Mouse (Mus musculus) heart, postnatal 4 days (tissue): Measurements from ENCODE around the gene 1700016C15Rik. TPM values are rescaled to one million over a fixed set of nuclear protein-coding genes. Genes with fewer than 3 reads are reported as not detected.

Experiments used
- DNase-seq: peaks from one replicate; pipeline ENCODE4 v3.0.0; 2021
- total RNA-seq, 2 experiments: library from RNA; stranded (reverse); gene quantifications; 2 replicates each; pipeline ENCODE4 v1.2.3; 2021

The 1700016C15Rik gene
- total RNA-seq, 2 experiments from 2014 or later, result not detected

- DNase-seq, result no peak
These were observed 12.4 kb upstream of the 1700016C15Rik start for GRCm38 (mm10) chr1:177717057-177717835.

- DNase-seq, result no peak
These were observed 11.1 kb upstream of the 1700016C15Rik start for GRCm38 (mm10) chr1:177718340-177719028.

GRCm38 (mm10) chr1:177719029-177719427 lies 10.6 kb upstream of the 1700016C15Rik start:
- no peak for DNase-seq

GRCm38 (mm10) chr1:177723786-177724185 lies 5.8 kb upstream of the 1700016C15Rik start:
- DNase-seq, result no peak

- no peak for DNase-seq
These were observed 2.7 kb upstream of the 1700016C15Rik start for GRCm38 (mm10) chr1:177726870-177727269.

- no peak for DNase-seq
These were observed 1.6 kb upstream of the 1700016C15Rik start for GRCm38 (mm10) chr1:177727883-177728525.

GRCm38 (mm10) chr1:177731973-177732372 lies 2.4 kb downstream of the 1700016C15Rik start:
- DNase-seq, result no peak

- no peak for DNase-seq
These were observed 8.0 kb downstream of the 1700016C15Rik start for GRCm38 (mm10) chr1:177737505-177738105.

GRCm38 (mm10) chr1:177740707-177741106 lies 11.1 kb downstream of the 1700016C15Rik start:
- DNase-seq, result no peak

- DNase-seq, result no peak
These were observed 12.5 kb downstream of the 1700016C15Rik start for GRCm38 (mm10) chr1:177742119-177742518.

- no peak for DNase-seq
These were observed 15.1 kb downstream of the 1700016C15Rik start for GRCm38 (mm10) chr1:177744521-177745325.

- no peak for DNase-seq
These were observed 18.4 kb downstream of the 1700016C15Rik start for GRCm38 (mm10) chr1:177747869-177748540.

GRCm38 (mm10) chr1:177753496-177753895 lies 23.9 kb downstream of the 1700016C15Rik start:
- no peak for DNase-seq

GRCm38 (mm10) chr1:177757249-177757648 lies 27.6 kb downstream of the 1700016C15Rik start:
- DNase-seq, result no peak

- DNase-seq, result no peak
These were observed 39.3 kb downstream of the 1700016C15Rik start for GRCm38 (mm10) chr1:177768931-177769330.

- DNase-seq, result no peak
These were observed 47.8 kb downstream of the 1700016C15Rik start for GRCm38 (mm10) chr1:177777397-177777796.

- no peak for DNase-seq
These were observed 63.2 kb downstream of the 1700016C15Rik start for GRCm38 (mm10) chr1:177792835-177793234.

- no peak for DNase-seq
These were observed 65.3 kb downstream of the 1700016C15Rik start for GRCm38 (mm10) chr1:177794866-177795265.

- peak; percentile 65 for DNase-seq
These were observed 66.0 kb downstream of the 1700016C15Rik start for GRCm38 (mm10) chr1:177795421-177796192.

GRCm38 (mm10) chr1:177796193-177796939 lies 66.8 kb downstream of the 1700016C15Rik start, which contains the start of gene Adss:
Gene Adss (minus strand): TSS chr1:177796511.
- peak; percentile 99 for DNase-seq
